Mouse (Mus musculus) embryonic fibroblast, embryonic 13.5 days (primary cell): ENCODE measurements around the gene Qsox2.

ENCODE experiments used
- CTCF ChIP-seq: IDR thresholded peaks from 2 replicates; pipeline ENCODE4 v1.5.1; 2011; ENCODE audit warnings: mild to moderate bottlenecking, control low read depth, low read length, moderate library complexity, borderline replicate concordance; ENCODE audit not compliant: insufficient read depth
- POLR2A ChIP-seq: IDR thresholded peaks from 2 replicates; pipeline ENCODE4 v1.6.1; 2011; ENCODE audit warnings: low read depth, mild to moderate bottlenecking, control low read depth, low read length, moderate library complexity

DNA sequence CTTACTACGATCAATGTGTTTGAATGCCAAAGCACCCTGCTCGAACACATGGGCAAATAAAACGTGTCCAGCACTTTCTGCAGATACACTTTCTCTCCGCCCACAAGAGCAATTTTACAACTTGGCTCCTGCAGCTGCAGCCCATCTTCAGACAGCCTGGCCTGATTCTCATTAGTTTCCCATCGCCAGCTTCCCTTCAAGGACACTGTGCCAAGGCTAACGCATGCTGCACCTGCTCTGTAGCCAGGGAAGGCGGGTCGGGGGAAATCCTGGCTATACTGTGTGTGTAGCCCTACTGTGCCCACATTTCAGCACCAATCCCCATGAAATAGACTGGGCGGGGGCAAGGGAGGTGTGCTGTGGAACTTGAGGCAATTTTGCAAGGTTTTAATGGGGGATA lies 3.0 kb upstream of the Qsox2 start:
- no peak for TF ChIP-seq POLR2A
- TF ChIP-seq CTCF: no peak
